8 mouse cellular contexts compared by ENCODE assay signal in genomic region chr17:27133551-27134141, GRCm38 (mm10). TPM values are rescaled to one million over a fixed set of nuclear protein-coding genes. Genes with fewer than 3 reads are reported as not detected.
DNase-seq lines count a peak whose midpoint lies in the region; ATAC-seq and TF ChIP-seq lines count a peak whose summit lies in the region.

Uqcc2 (minus strand) TSS chr17:27133916.

- no peaks in the 10 kb centered on the region for H3K9me3 ChIP-seq in CH12.LX (replicated peaks; ENCODE audit: low read length)
- H3K9me3 ChIP-seq in forebrain, embryonic 11.5 days (ENCODE audit: control insufficient read depth, low read length), result no peaks in the 10 kb centered on the region
- H3K9me3 ChIP-seq in heart, embryonic 16.5 days (replicated peaks; ENCODE audit: control insufficient read depth, low read length), result no peaks in the 10 kb centered on the region
- no peaks in the 10 kb centered on the region for H3K9me3 ChIP-seq in liver, embryonic 15.5 days (replicated peaks)
- H3K9me3 ChIP-seq in neural tube, embryonic 12.5 days, result no peaks in the 10 kb centered on the region

- dilution Hi-C loops in CH12.LX (cut with MboI; ENCODE audit: extremely low pct_ligation_motif_present, extremely low pct_unique_long_range_greater_than_20kb, low sequenced_read_pairs), result no loop called here

- peak; percentile 91 for TF ChIP-seq RAD21 in CH12.LX (IDR thresholded peaks at IDR 0.05; ENCODE audit: low read depth, low read length)

- ATAC-seq in forebrain, embryonic 11.5 days (replicated peaks; ENCODE audit: low FRiP score), result peak; percentile 94
- ATAC-seq in heart, embryonic 16.5 days (replicated peaks; ENCODE audit: extremely low read depth, insufficient read depth, low FRiP score), result peak; percentile 97
- peak; percentile 92 for ATAC-seq in liver, embryonic 15.5 days (ENCODE audit: insufficient read depth)
- peak; percentile 91 for ATAC-seq in neural tube, embryonic 12.5 days (ENCODE audit: low FRiP score, low read depth)

- no peaks in the 10 kb centered on the region for H3K79me2 ChIP-seq in CH12.LX (replicated peaks; ENCODE audit: control insufficient read depth, extremely low read depth, insufficient read depth, poor library complexity, severe bottlenecking)

- H3K4me3 ChIP-seq in CH12.LX (replicated peaks in 1 of 3; ENCODE audit: low read depth in 2 of 3, low read length in 2 of 3, poor library complexity in 1 of 3), result peak within 1 kb of the TSS; percentile 59 to 94 (median 64)
- peak within 1 kb of the TSS; percentile 64 for H3K4me3 ChIP-seq in forebrain, embryonic 11.5 days (ENCODE audit: low read depth, low read length)
- H3K4me3 ChIP-seq in heart, embryonic 16.5 days (ENCODE audit: low read length), result peak within 1 kb of the TSS; percentile 84
- peak within 1 kb of the TSS; percentile 71 for H3K4me3 ChIP-seq in liver, embryonic 15.5 days (replicated peaks)
- peak within 1 kb of the TSS; percentile 61 for H3K4me3 ChIP-seq in neural tube, embryonic 12.5 days

- TF ChIP-seq POLR2A in CH12.LX (IDR thresholded peaks at IDR 0.05; ENCODE audit: low read depth, low read length), result peak; percentile 88

- H3K4me2 ChIP-seq in CH12.LX (ENCODE audit: insufficient read depth, low read depth, poor library complexity, severe bottlenecking), result peak within 1 kb of the TSS; percentile 48
- H3K4me2 ChIP-seq in forebrain, embryonic 11.5 days (ENCODE audit: low read depth, low read length, severe bottlenecking), result peak within 1 kb of the TSS; percentile 49
- H3K4me2 ChIP-seq in heart, embryonic 16.5 days (ENCODE audit: low read depth, low read length), result peak within 1 kb of the TSS; percentile 72
- peak within 1 kb of the TSS; percentile 78 for H3K4me2 ChIP-seq in liver, embryonic 15.5 days
- H3K4me2 ChIP-seq in neural tube, embryonic 12.5 days (replicated peaks), result peak within 1 kb of the TSS; percentile 54

- 0 out of 2 replicates have a peak, but pooled peaks have one; percentile 23 for TF ChIP-seq EP300 in CH12.LX (IDR thresholded peaks at IDR 0.05; ENCODE audit: low read length)

- peaks cover 22 to 40% of the 10 kb centered on the region in 2 experiments for H3K4me1 ChIP-seq in CH12.LX (ENCODE audit: control insufficient read depth in 1 of 2, insufficient read depth in 2 of 2)
- peaks cover 14% of the 10 kb centered on the region for H3K4me1 ChIP-seq in forebrain, embryonic 11.5 days (replicated peaks; ENCODE audit: control insufficient read depth, insufficient read depth, low read length)
- peaks cover 21% of the 10 kb centered on the region for H3K4me1 ChIP-seq in heart, embryonic 16.5 days (ENCODE audit: control insufficient read depth, insufficient read depth, low read length)
- H3K4me1 ChIP-seq in liver, embryonic 15.5 days (replicated peaks), result peaks cover 59% of the 10 kb centered on the region
- peaks cover 43% of the 10 kb centered on the region for H3K4me1 ChIP-seq in neural tube, embryonic 12.5 days

- H3K27ac ChIP-seq in CH12.LX (ENCODE audit: insufficient read depth, low read depth), result peak within 1 kb of the TSS; percentile 89
- no peak within 1 kb of the TSS for H3K27ac ChIP-seq in forebrain, embryonic 11.5 days (ENCODE audit: low read depth, low read length)
- peak within 1 kb of the TSS; percentile 79 for H3K27ac ChIP-seq in heart, embryonic 16.5 days (ENCODE audit: low read length)
- peak within 1 kb of the TSS; percentile 65 for H3K27ac ChIP-seq in liver, embryonic 15.5 days (replicated peaks)
- no peak within 1 kb of the TSS for H3K27ac ChIP-seq in neural tube, embryonic 12.5 days

- H3K9ac ChIP-seq in CH12.LX (ENCODE audit: insufficient read depth, low read depth), result peak within 1 kb of the TSS; percentile 91
- H3K9ac ChIP-seq in forebrain, embryonic 11.5 days (ENCODE audit: low read length), result peak within 1 kb of the TSS; percentile 79
- H3K9ac ChIP-seq in heart, embryonic 16.5 days (ENCODE audit: low read length), result peak within 1 kb of the TSS; percentile 86
- H3K9ac ChIP-seq in liver, embryonic 15.5 days, result peak within 1 kb of the TSS; percentile 58
- H3K9ac ChIP-seq in neural tube, embryonic 12.5 days, result peak within 1 kb of the TSS; percentile 69

- TF ChIP-seq CTCF in CH12.LX (conservative IDR thresholded peaks at IDR 0.05 in 1 of 2, IDR thresholded peaks at IDR 0.05 in 1 of 2; ENCODE audit: low read depth in 2 of 2, low read length in 2 of 2), result peak in 1 of 2 experiments; percentile 85; a peak in 2 of 4 replicates

- H3K27me3 ChIP-seq in CH12.LX (replicated peaks), result peaks cover 3% of the 10 kb centered on the region
- H3K27me3 ChIP-seq in forebrain, embryonic 11.5 days (ENCODE audit: control insufficient read depth, insufficient read depth, low read length), result no peaks in the 10 kb centered on the region
- H3K27me3 ChIP-seq in heart, embryonic 16.5 days (ENCODE audit: control insufficient read depth, insufficient read depth, low read length), result no peaks in the 10 kb centered on the region
- no peaks in the 10 kb centered on the region for H3K27me3 ChIP-seq in liver, embryonic 15.5 days
- no peaks in the 10 kb centered on the region for H3K27me3 ChIP-seq in neural tube, embryonic 12.5 days (replicated peaks)

- under 1% methylated on average over 46 of the region's 46 CpGs for WGBS in forebrain, embryonic 11.5 days
- WGBS in heart, embryonic 16.5 days, result under 1% methylated on average over 46 of the region's 46 CpGs
- WGBS in liver, embryonic 15.5 days (ENCODE audit: insufficient replicate concordance), result 0% methylated on average over 46 of the region's 46 CpGs
- under 1% methylated on average over 46 of the region's 46 CpGs for WGBS in neural tube, embryonic 12.5 days

- DNase-seq in CH12.LX (ENCODE audit: extremely low read depth), result peak; percentile 96
- peak; percentile 92 for DNase-seq in c-Kit-positive CD71-positive TER-119-negative erythroid progenitor cells, embryonic 14.5 days (ENCODE audit: low read depth)
- peak; percentile 99 for DNase-seq in forebrain, embryonic 11.5 days (ENCODE audit: low spot score)
- peak; percentile 98 to 99 for DNase-seq in kidney, postnatal 36 days
- DNase-seq in telencephalon, adult 2 months (ENCODE audit: low read depth, low spot score), result peak; percentile 92

- peaks cover 10 to 38% of the 10 kb centered on the region in 2 experiments for H3K36me3 ChIP-seq in CH12.LX (replicated peaks in 1 of 2; ENCODE audit: control insufficient read depth in 1 of 2, insufficient read depth in 1 of 2, low read length in 1 of 2)
- H3K36me3 ChIP-seq in forebrain, embryonic 11.5 days (ENCODE audit: control insufficient read depth, insufficient read depth, low read length), result no peaks in the 10 kb centered on the region
- H3K36me3 ChIP-seq in heart, embryonic 16.5 days (ENCODE audit: control insufficient read depth, insufficient read depth), result no peaks in the 10 kb centered on the region
- no peaks in the 10 kb centered on the region for H3K36me3 ChIP-seq in liver, embryonic 15.5 days (replicated peaks)
- H3K36me3 ChIP-seq in neural tube, embryonic 12.5 days, result no peaks in the 10 kb centered on the region

- in situ Hi-C loops in CH12.LX (cut with MboI; ENCODE audit: low pct_ligation_motif_present, low pct_unique_long_range_greater_than_20kb, low sequenced_read_pairs), result loop anchor here (5.0 kb wide), 1 partner anchor 384 kb away; no protein-coding TSS in a partner anchor

TF ChIP-seq in CH12.LX, 34 proteins besides CTCF, POLR2A, EP300 and RAD21 (continues in another document):
- peak; percentile 62 for TF ChIP-seq HCFC1 (IDR thresholded peaks at IDR 0.05; ENCODE audit: low read depth, low read length)
- TF ChIP-seq RCOR1 (conservative IDR thresholded peaks at IDR 0.05; ENCODE audit: low read depth, low read length), result no peak; the same call in 1 of the 2 replicates
- peak; percentile 75 for TF ChIP-seq SMC3 (IDR thresholded peaks at IDR 0.05; ENCODE audit: low read depth, low read length)
- peak; percentile 57; the same call in 1 of the 2 replicates for TF ChIP-seq MEF2A (IDR thresholded peaks at IDR 0.05; ENCODE audit: borderline replicate concordance, low read depth, low read length)
- 0 out of 2 replicates have a peak, but pooled peaks have one; percentile 11 for TF ChIP-seq ZNF384 (IDR thresholded peaks at IDR 0.05; ENCODE audit: low read depth, low read length)
- 0 out of 2 replicates have a peak, but pooled peaks have one; percentile 24 for TF ChIP-seq KAT2A (IDR thresholded peaks at IDR 0.05; ENCODE audit: insufficient replicate concordance, low read length)
- TF ChIP-seq IRF4 (IDR thresholded peaks at IDR 0.05; ENCODE audit: low read depth, low read length), result peak; percentile 56
- TF ChIP-seq POLR2AphosphoS2 (IDR thresholded peaks at IDR 0.05; ENCODE audit: low read depth, low read length), result peak; percentile 76; the same call in 1 of the 2 replicates
- peak; percentile 68 for TF ChIP-seq ZMIZ1 (IDR thresholded peaks at IDR 0.05; ENCODE audit: low read depth, low read length)
- peak; percentile 77 for TF ChIP-seq MYC (IDR thresholded peaks at IDR 0.05; ENCODE audit: low read depth, low read length)
- TF ChIP-seq JUN (IDR thresholded peaks at IDR 0.05; ENCODE audit: insufficient read depth, low read depth, low read length), result no peak
- TF ChIP-seq BHLHE40 (IDR thresholded peaks at IDR 0.05; ENCODE audit: low read depth, low read length), result peak; percentile 96
- peak; percentile 34 for TF ChIP-seq MXI1 (IDR thresholded peaks at IDR 0.05; ENCODE audit: low read depth, low read length)
- peak; percentile 82 for TF ChIP-seq TCF12 (IDR thresholded peaks at IDR 0.05; ENCODE audit: low read depth, low read length)
- 0 out of 2 replicates have a peak, but pooled peaks have one; percentile 29 for TF ChIP-seq SIN3A (IDR thresholded peaks at IDR 0.05; ENCODE audit: low read length)
- peak; percentile 40; the same call in 1 of the 2 replicates for TF ChIP-seq USF2 (conservative IDR thresholded peaks at IDR 0.05; ENCODE audit: low read depth, low read length)
- no peak for TF ChIP-seq CHD2 (IDR thresholded peaks at IDR 0.05; ENCODE audit: low read length)
- no peak for TF ChIP-seq MAFK (IDR thresholded peaks at IDR 0.05; ENCODE audit: insufficient replicate concordance, low read length)
- no peak for TF ChIP-seq ZKSCAN1 (IDR thresholded peaks at IDR 0.05; ENCODE audit: borderline replicate concordance, low read depth, low read length)
- TF ChIP-seq GABPA (IDR thresholded peaks at IDR 0.05; ENCODE audit: insufficient replicate concordance, low read depth, low read length), result no peak
- TF ChIP-seq JUND (conservative IDR thresholded peaks at IDR 0.05; ENCODE audit: low read depth, low read length), result no peak

RNA-seq across cellular contexts. Expression of gene Uqcc2, which starts in this region (rescaled TPM):
- 198 and 208 TPM in 2 replicates for total RNA-seq in CH12.LX (2012; rRNA removed)
- total RNA-seq in CH12.LX (2014; rRNA removed), result 240 and 277 TPM in 2 replicates
- polyA plus RNA-seq in CH12.LX (2012; ENCODE audit: insufficient read length, low read depth), result 107 and 126 TPM in 2 replicates
- polyA plus RNA-seq in forebrain, embryonic 11.5 days (2014; fragmentation: Nextera tagmentation; extraction: Ambion mirVana), result 330 and 336 TPM in 2 replicates
- 272 and 283 TPM in 2 replicates for polyA plus RNA-seq in heart, embryonic 16.5 days (2015; fragmentation: Nextera tagmentation; extraction: Ambion mirVana)
- 135 and 146 TPM in 2 replicates for polyA plus RNA-seq in liver, embryonic 15.5 days (2015; fragmentation: Nextera tagmentation; extraction: Ambion mirVana)
- 307 and 321 TPM in 2 replicates for polyA plus RNA-seq in neural tube, embryonic 12.5 days (2016; fragmentation: Nextera tagmentation; extraction: Ambion mirVana)

Comparison
In these comparisons a context has a peak if more than half of its experiments do, and no peak if none do; other contexts are left out.
1. H3K27ac ChIP-seq: peak in CH12.LX (single experiment), heart, embryonic 16.5 days (single experiment) and liver, embryonic 15.5 days (single experiment); none in forebrain, embryonic 11.5 days (single experiment) and neural tube, embryonic 12.5 days (single experiment).
2. Peak in every context shown above with its lines, with median percentiles within 50 percentile points of each other: DNase-seq, H3K4me2 ChIP-seq, H3K4me3 ChIP-seq, H3K9ac ChIP-seq and ATAC-seq.